Mouse (Mus musculus): ENCODE data around the gene Lsr.

DNA sequence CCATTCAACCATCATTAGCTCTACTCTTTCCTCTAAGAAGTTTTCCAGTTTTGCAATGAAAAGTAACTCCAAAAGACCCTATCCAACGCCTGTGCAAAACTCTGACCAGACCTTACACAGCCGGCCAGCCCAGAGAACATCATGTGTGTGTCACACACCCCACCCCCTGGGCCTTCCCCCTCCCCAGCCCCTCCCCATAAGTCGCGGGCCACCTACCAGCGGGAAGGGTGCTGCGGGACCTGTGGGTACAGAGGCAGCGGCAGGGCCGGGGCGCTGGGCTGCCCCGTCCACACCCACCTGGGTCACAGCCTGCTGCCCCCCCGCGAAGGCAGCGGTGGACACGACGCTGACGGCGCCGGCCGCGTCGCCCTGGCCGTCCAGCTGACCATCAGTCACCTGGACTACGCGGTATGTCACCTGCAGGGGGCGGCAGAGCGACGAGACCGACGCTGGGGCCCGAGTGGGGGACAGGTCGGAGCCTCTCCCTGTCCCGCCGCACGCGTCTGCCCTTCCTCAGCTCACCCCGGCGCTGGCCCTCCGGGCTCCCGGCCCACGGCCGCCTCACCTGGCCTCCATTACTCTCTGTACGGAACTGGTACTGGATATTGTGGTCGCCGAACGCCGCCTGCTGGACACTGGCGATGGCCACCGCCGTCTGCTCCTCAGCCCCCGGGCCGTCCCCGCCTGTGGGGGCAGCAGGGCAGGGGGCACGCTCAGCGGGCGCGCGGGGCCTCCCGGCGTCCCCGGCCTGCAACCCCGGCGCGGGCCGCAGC lies 17.5 kb downstream of the Lsr start:
- TF ChIP-seq MAFK (IDR thresholded peaks at IDR 0.05; ENCODE audit: insufficient read depth, low read depth, low read length) (no peak), HCFC1 (IDR thresholded peaks at IDR 0.05; ENCODE audit: borderline replicate concordance, insufficient read depth, low read length) (no peak)

Measured in ES-E14 (cell line).